Mouse (Mus musculus): ENCODE results near the gene Eid1. TPM values are rescaled to one million over a fixed set of nuclear protein-coding genes. Genes with fewer than 3 reads are reported as not detected.

Gene Eid1
- total RNA-seq, 2 experiments from 2014 or later: 118 to 132 TPM

Other genes with a start within 250 kb of the Eid1 start
- not detected for gene Gm9913, start 168.0 kb upstream of the Eid1 start, total RNA-seq (2021)
- gene Fbn1, start 165.1 kb upstream of the Eid1 start, total RNA-seq (2021): 10 to 100 TPM; 45.1 to 84.3 TPM
- 1 to 10 TPM; 2.6 to 2.7 TPM for gene Cep152, start 48.0 kb upstream of the Eid1 start, total RNA-seq (2021)
- 1 to 10 TPM; 3.2 to 3.4 TPM for gene Shc4, start 51.1 kb downstream of the Eid1 start, total RNA-seq (2021)
- 10 to 100 TPM; 54.2 to 66.5 TPM for gene Secisbp2l, start 109.8 kb downstream of the Eid1 start, total RNA-seq (2021)
- gene Galk2, start 186.0 kb downstream of the Eid1 start, total RNA-seq (2021): 10 to 100 TPM; 68.1 to 80.4 TPM
- 100 to 1,000 TPM; 168 TPM for gene Cops2, start 186.0 kb downstream of the Eid1 start, total RNA-seq (2021)